Mouse (Mus musculus): Measurements from ENCODE around the gene Arf5. TPM values are rescaled to one million over a fixed set of nuclear protein-coding genes. Genes with fewer than 3 reads are reported as not detected.

The Arf5 gene
- total RNA-seq, 2 experiments from 2014 or later: 162 to 164 TPM

Other genes starting within 250 kb of the Arf5 start
- 10 to 100 TPM in 1 of 2 experiments, 1 to 10 TPM in 1; 9.4 to 11.5 TPM for gene Zfp800, start 25.6 kb upstream of the Arf5 start, total RNA-seq (2021)
- gene Fscn3, start 4.2 kb downstream of the Arf5 start, total RNA-seq (2021): not detected
- 1 to 10 TPM; 9.4 to 9.5 TPM for gene Gcc1, start 4.8 kb downstream of the Arf5 start, total RNA-seq (2021)
- gene Pax4, start 25.8 kb downstream of the Arf5 start, total RNA-seq (2021): not detected
- gene Snd1, start 51.6 kb downstream of the Arf5 start, total RNA-seq (2021): 10 to 100 TPM; 75.0 to 78.1 TPM